Mouse (Mus musculus) lung, embryonic 16.5 days (tissue): ENCODE results near the gene Rbpj. TPM values are rescaled to one million over a fixed set of nuclear protein-coding genes. Genes with fewer than 3 reads are reported as not detected.

Source experiments
- ATAC-seq: fragments of 200-750 bp; cut with Nextera tagmentation; 2 replicates; pipeline ENCODE4 v1.8.0; 2017; ENCODE audit warnings: low read depth, mild to moderate bottlenecking, moderate library complexity
- H3K27ac ChIP-seq: fragments of 300-500 bp; sonication (generic); 2 replicates; pipeline ENCODE4 v1.5.1; 2014; ENCODE audit warnings: mild to moderate bottlenecking, control low read depth, low read length
- H3K27me3 ChIP-seq: fragments of 300-500 bp; sonication (generic); 2 replicates; pipeline ENCODE4 v1.6.1; 2014; ENCODE audit warnings: low read depth, low read length, mixed read lengths; ENCODE audit not compliant: control insufficient read depth, insufficient read depth
- H3K36me3 ChIP-seq: fragments of 300-500 bp; sonication (generic); 2 replicates; pipeline ENCODE4 v1.6.1; 2014; ENCODE audit warnings: low read length; ENCODE audit not compliant: control insufficient read depth, insufficient read depth
- H3K4me1 ChIP-seq: fragments of 300-500 bp; sonication (generic); replicated peaks from 2 replicates; pipeline ENCODE4 v1.6.1; 2014; ENCODE audit warnings: low read length, mixed read lengths; ENCODE audit not compliant: control insufficient read depth, insufficient read depth
- H3K4me2 ChIP-seq: fragments of 300-500 bp; sonication (generic); 2 replicates; pipeline ENCODE4 v1.6.1; 2014; ENCODE audit warnings: low read depth, low read length, control low read depth
- H3K4me3 ChIP-seq: fragments of 300-500 bp; sonication (generic); 2 replicates; pipeline ENCODE4 v1.5.1; 2014; ENCODE audit warnings: mild to moderate bottlenecking, low read length, control low read depth
- H3K9ac ChIP-seq: fragments of 300-500 bp; sonication (generic); 2 replicates; pipeline ENCODE4 v1.6.1; 2014; ENCODE audit warnings: low read length, control low read depth
- H3K9me3 ChIP-seq: fragments of 300-500 bp; sonication (generic); 2 replicates; pipeline ENCODE4 v1.6.1; 2016; ENCODE audit warnings: low read length; ENCODE audit not compliant: control insufficient read depth
- WGBS: fragments of 180-500 bp; shearing (Covaris S2); extraction: QIAGEN DNeasy Blood & Tissue Kit; methylation state at CpG from one replicate; pipeline ENCODE4 v1.1.7; 2014; 5-methylcytosine and 5-hydroxymethylcytosine counted together
- polyA plus RNA-seq: library from polyadenylated mRNA; unstranded; fragments of >200 nt; fragmentation: Nextera tagmentation; extraction: Ambion mirVana; gene quantifications from 2 replicates; pipeline ENCODE4 v1.2.1, GENCODE M21; 2015

Rbpj gene
- polyA plus RNA-seq, 1 experiment from 2014 or later = 42.4 TPM

GRCm38 (mm10) chr5:53691577-53691976, 225.6 kb downstream of the Rbpj start:
- Histone ChIP-seq H3K4me3 (no peak overlapping the region), H3K9me3 (0 out of 2 replicates have a peak, but pooled peaks cover 2% of the 10 kb centered on the region), H3K36me3 (no peaks in the 10 kb centered on the region), H3K27ac (no peak overlapping the region), H3K27me3 (no peaks in the 10 kb centered on the region), H3K4me2 (no peak overlapping the region), H3K9ac (no peak overlapping the region), H3K4me1 (no peaks in the 10 kb centered on the region)
- 0 out of 2 replicates have a peak, but pooled peaks have one; percentile 23 for ATAC-seq
- WGBS = 58% methylated on average over 3 of the region's 3 CpGs

- H3K27ac ChIP-seq = no peak overlapping the region
- 63% methylated on average over 8 of the region's 8 CpGs for WGBS
- H3K9ac ChIP-seq = no peak overlapping the region
- no peak overlapping the region for H3K4me3 ChIP-seq
- no peak for ATAC-seq
- H3K9me3 ChIP-seq = 0 out of 2 replicates have a peak, but pooled peaks cover 2% of the 10 kb centered on the region
- H3K4me1 ChIP-seq = no peaks in the 10 kb centered on the region
- H3K27me3 ChIP-seq = no peaks in the 10 kb centered on the region
- H3K4me2 ChIP-seq = no peak overlapping the region
- no peaks in the 10 kb centered on the region for H3K36me3 ChIP-seq
Observed at GRCm38 (mm10) chr5:53692100-53692499, 226.1 kb downstream of the Rbpj start.

- Histone ChIP-seq H3K9me3 (0 out of 2 replicates have a peak, but pooled peaks cover 2% of the 10 kb centered on the region), H3K27me3 (no peaks in the 10 kb centered on the region), H3K27ac (no peak overlapping the region), H3K4me1 (no peaks in the 10 kb centered on the region; the same call in 1 of the 2 replicates), H3K9ac (no peak overlapping the region), H3K36me3 (no peaks in the 10 kb centered on the region), H3K4me2 (no peak overlapping the region), H3K4me3 (no peak overlapping the region)
- WGBS = 94% methylated on average over 1 of the region's 1 CpGs
- no peak for ATAC-seq
Observed at GRCm38 (mm10) chr5:53692662-53693061, 226.7 kb downstream of the Rbpj start.

- WGBS = 57% methylated on average over 3 of the region's 3 CpGs
- Histone ChIP-seq H3K27ac (no peak overlapping the region), H3K9ac (no peak overlapping the region), H3K4me2 (no peak overlapping the region), H3K4me3 (no peak overlapping the region), H3K4me1 (no peaks in the 10 kb centered on the region; the same call in 1 of the 2 replicates), H3K9me3 (0 out of 2 replicates have a peak, but pooled peaks cover 2% of the 10 kb centered on the region), H3K27me3 (no peaks in the 10 kb centered on the region), H3K36me3 (no peaks in the 10 kb centered on the region)
- no peak for ATAC-seq
Observed at GRCm38 (mm10) chr5:53696701-53697100, 230.7 kb downstream of the Rbpj start.

- H3K4me1 ChIP-seq = no peaks in the 10 kb centered on the region; the same call in 1 of the 2 replicates
- peaks cover 5% of the 10 kb centered on the region; the same call in 1 of the 2 replicates for H3K36me3 ChIP-seq
- no peaks in the 10 kb centered on the region for H3K27me3 ChIP-seq
- H3K4me2 ChIP-seq = no peak overlapping the region
- H3K9me3 ChIP-seq = 0 out of 2 replicates have a peak, but pooled peaks cover under 1% of the 10 kb centered on the region
- H3K9ac ChIP-seq = no peak overlapping the region
- 38% methylated on average over 9 of the region's 9 CpGs for WGBS
- 0 out of 2 replicates have a peak overlapping the region, but pooled peaks have one; percentile 21 for H3K27ac ChIP-seq
- ATAC-seq = 0 out of 2 replicates have a peak, but pooled peaks have one; percentile 41
- no peak overlapping the region for H3K4me3 ChIP-seq
Observed at GRCm38 (mm10) chr5:53697794-53698193, 231.8 kb downstream of the Rbpj start.

- 84% methylated on average over 14 of the region's 14 CpGs for WGBS
- no peak for ATAC-seq
- H3K4me1 ChIP-seq = no peaks in the 10 kb centered on the region; the same call in 1 of the 2 replicates
- no peak overlapping the region for H3K4me3 ChIP-seq
- peaks cover 5% of the 10 kb centered on the region; the same call in 1 of the 2 replicates for H3K36me3 ChIP-seq
- no peaks in the 10 kb centered on the region for H3K9me3 ChIP-seq
- H3K27ac ChIP-seq = no peak overlapping the region
- no peak overlapping the region for H3K4me2 ChIP-seq
- no peaks in the 10 kb centered on the region for H3K27me3 ChIP-seq
- no peak overlapping the region for H3K9ac ChIP-seq
Observed at GRCm38 (mm10) chr5:53702686-53703085, 236.7 kb downstream of the Rbpj start.

Other genes starting within 250 kb of the Rbpj start
- gene Smim20, start 199.1 kb upstream of the Rbpj start, polyA plus RNA-seq = 86.5 and 92.7 TPM in 2 replicates
- gene Cckar, start 241.6 kb downstream of the Rbpj start, polyA plus RNA-seq = 45.3 and 48.7 TPM in 2 replicates